Mouse (Mus musculus): Measurements from ENCODE around the gene Tmem140.

DNA sequence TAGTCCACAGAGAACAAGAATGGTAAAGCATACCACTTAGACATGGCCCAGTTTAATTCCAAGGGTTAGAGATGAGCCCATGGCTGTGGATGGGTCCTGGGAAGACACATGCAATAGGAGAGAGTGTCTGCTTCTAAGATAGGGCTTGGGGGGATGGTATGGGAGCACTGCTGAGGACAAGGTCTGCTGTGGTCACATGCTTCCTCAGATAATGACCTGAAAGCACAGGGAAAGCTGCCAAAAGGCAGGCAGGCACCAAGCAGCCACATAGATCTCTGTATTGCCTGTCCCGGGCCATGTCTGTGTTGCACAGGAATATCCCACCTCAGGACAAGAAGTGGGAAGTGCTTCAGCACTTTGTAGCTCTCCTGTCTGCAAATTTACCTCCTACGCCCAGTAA lies 36.2 kb downstream of the Tmem140 start:
- TF ChIP-seq CTCF (IDR thresholded peaks at IDR 0.05; ENCODE audit: extremely low read depth, insufficient read depth, insufficient read length, insufficient replicate concordance) (no peak), POLR2A (IDR thresholded peaks at IDR 0.05; ENCODE audit: low read depth, low read length) (no peak)

Data from spleen, adult 2 months (tissue).